Mouse (Mus musculus) forebrain, embryonic 14.5 days (tissue): ENCODE data around the gene Pdgfc. TPM values are rescaled to one million over a fixed set of nuclear protein-coding genes. Genes with fewer than 3 reads are reported as not detected.
"Not testable (repeated sequence)": the region's sequence is repeated elsewhere in the genome, so short reads cannot be mapped to it uniquely, and the experiment has no call there.

Source experiments
- ATAC-seq: fragments of 200-750 bp; cut with Nextera tagmentation; 2 replicates; pipeline ENCODE4 v1.8.0; 2017; ENCODE audit warnings: mild to moderate bottlenecking, moderate library complexity
- DNase-seq: peaks from one replicate; pipeline ENCODE4 v3.0.0-alpha.2; 2015; ENCODE audit warnings: low spot score
- H3K27ac ChIP-seq: fragments of 300-500 bp; sonication (generic); 2 replicates; pipeline ENCODE4 v1.5.1; 2014; ENCODE audit warnings: low read depth, mild to moderate bottlenecking, control low read depth, low read length, moderate library complexity
- H3K27me3 ChIP-seq: fragments of 300-500 bp; sonication (generic); replicated peaks from 2 replicates; pipeline ENCODE4 v1.6.1; 2014; ENCODE audit warnings: low read length, control low read depth, mixed read lengths; ENCODE audit not compliant: control insufficient read depth, insufficient read depth
- H3K36me3 ChIP-seq: fragments of 300-500 bp; sonication (generic); 2 replicates; pipeline ENCODE4 v1.6.1; 2014; ENCODE audit warnings: low read length, control low read depth; ENCODE audit not compliant: control insufficient read depth, insufficient read depth
- H3K4me1 ChIP-seq: fragments of 300-500 bp; sonication (generic); 2 replicates; pipeline ENCODE4 v1.6.1; 2014; ENCODE audit warnings: antibody characterized with exemption, low read length, control low read depth; ENCODE audit not compliant: control insufficient read depth, insufficient read depth
- H3K4me2 ChIP-seq: fragments of 300-500 bp; sonication (generic); 2 replicates; pipeline ENCODE4 v1.6.1; 2014; ENCODE audit warnings: mild to moderate bottlenecking, control low read depth, low read length
- H3K4me3 ChIP-seq: fragments of 300-500 bp; sonication (generic); 2 replicates; pipeline ENCODE4 v1.5.1; 2014; ENCODE audit warnings: low read depth, low read length, control low read depth
- H3K9ac ChIP-seq: fragments of 300-500 bp; sonication (generic); 2 replicates; pipeline ENCODE4 v1.6.1; 2014; ENCODE audit warnings: mild to moderate bottlenecking, low read length, control low read depth, moderate library complexity
- H3K9me3 ChIP-seq: fragments of 300-500 bp; sonication (generic); replicated peaks from 2 replicates; pipeline ENCODE4 v1.6.1; 2016; ENCODE audit warnings: low read length, control low read depth, mixed read lengths; ENCODE audit not compliant: control insufficient read depth
- WGBS: fragments of 180-500 bp; shearing (Covaris S2); extraction: QIAGEN DNeasy Blood & Tissue Kit; methylation state at CpG from one replicate; pipeline ENCODE4 v1.1.7; 2014; 5-methylcytosine and 5-hydroxymethylcytosine counted together
- polyA plus RNA-seq: library from polyadenylated mRNA; unstranded; fragments of >200 nt; fragmentation: Nextera tagmentation; extraction: Ambion mirVana; gene quantifications from 2 replicates; pipeline ENCODE4 v1.2.1, GENCODE M21; 2014

The Pdgfc gene
- polyA plus RNA-seq, 1 experiment from 2014 or later, result 7.4 TPM

GRCm38 (mm10) chr3:81120664-81121063, 84.4 kb downstream of the Pdgfc start:
- H3K9ac ChIP-seq, result no peak overlapping the region
- H3K27me3 ChIP-seq, result no peaks in the 10 kb centered on the region
- ATAC-seq, result no peak
- H3K9me3 ChIP-seq, result no peaks in the 10 kb centered on the region
- 96% methylated on average over 1 of the region's 1 CpGs for WGBS
- no peak for DNase-seq
- H3K27ac ChIP-seq, result no peak overlapping the region
- H3K36me3 ChIP-seq, result no peaks in the 10 kb centered on the region
- no peak overlapping the region for H3K4me2 ChIP-seq
- H3K4me3 ChIP-seq, result no peak overlapping the region
- no peaks in the 10 kb centered on the region for H3K4me1 ChIP-seq

GRCm38 (mm10) chr3:81121731-81122130, 85.5 kb downstream of the Pdgfc start:
- no peak overlapping the region for H3K4me3 ChIP-seq
- H3K27me3 ChIP-seq, result no peaks in the 10 kb centered on the region
- no peak overlapping the region for H3K27ac ChIP-seq
- H3K4me2 ChIP-seq, result no peak overlapping the region
- no peak for ATAC-seq
- 62% methylated on average over 1 of the region's 1 CpGs for WGBS
- no peak for DNase-seq
- no peaks in the 10 kb centered on the region for H3K4me1 ChIP-seq
- H3K9me3 ChIP-seq, result no peaks in the 10 kb centered on the region
- no peaks in the 10 kb centered on the region for H3K36me3 ChIP-seq
- no peak overlapping the region for H3K9ac ChIP-seq

DNA sequence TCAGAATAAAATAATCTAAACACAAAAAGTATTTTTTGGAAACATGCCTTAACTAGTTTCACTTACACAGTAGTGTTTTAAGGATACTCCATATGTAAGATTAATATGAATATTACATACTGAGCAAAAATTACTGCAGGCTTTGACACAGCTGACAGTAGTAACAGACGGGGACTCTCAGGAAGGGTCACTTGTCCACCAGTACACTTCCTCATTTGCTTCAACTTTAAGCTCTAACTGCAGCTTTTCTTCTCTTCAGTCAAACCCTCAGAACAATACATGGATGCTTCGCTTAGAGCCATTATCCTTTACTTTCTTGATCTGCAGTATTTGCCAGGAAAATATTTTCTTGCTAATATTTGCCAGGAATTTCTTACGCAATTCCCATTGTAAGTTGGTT, 87.2 kb downstream of the Pdgfc start:
- 92% methylated on average over 3 of the region's 3 CpGs for WGBS
- Histone ChIP-seq H3K4me1 (no peaks in the 10 kb centered on the region), H3K9me3 (no peaks in the 10 kb centered on the region), H3K36me3 (no peaks in the 10 kb centered on the region), H3K4me2 (no peak overlapping the region), H3K4me3 (no peak overlapping the region), H3K9ac (no peak overlapping the region), H3K27me3 (no peaks in the 10 kb centered on the region), H3K27ac (no peak overlapping the region)
- ATAC-seq (no peak), DNase-seq (no peak)

GRCm38 (mm10) chr3:81127013-81127412, 90.8 kb downstream of the Pdgfc start:
- Histone ChIP-seq H3K4me1 (no peaks in the 10 kb centered on the region), H3K27me3 (no peaks in the 10 kb centered on the region), H3K4me3 (no peak overlapping the region), H3K9me3 (no peaks in the 10 kb centered on the region), H3K36me3 (no peaks in the 10 kb centered on the region), H3K27ac (no peak overlapping the region), H3K4me2 (no peak overlapping the region), H3K9ac (no peak overlapping the region)
- ATAC-seq, result no peak
- 49% methylated on average over 2 of the region's 2 CpGs for WGBS
- DNase-seq, result no peak

DNA sequence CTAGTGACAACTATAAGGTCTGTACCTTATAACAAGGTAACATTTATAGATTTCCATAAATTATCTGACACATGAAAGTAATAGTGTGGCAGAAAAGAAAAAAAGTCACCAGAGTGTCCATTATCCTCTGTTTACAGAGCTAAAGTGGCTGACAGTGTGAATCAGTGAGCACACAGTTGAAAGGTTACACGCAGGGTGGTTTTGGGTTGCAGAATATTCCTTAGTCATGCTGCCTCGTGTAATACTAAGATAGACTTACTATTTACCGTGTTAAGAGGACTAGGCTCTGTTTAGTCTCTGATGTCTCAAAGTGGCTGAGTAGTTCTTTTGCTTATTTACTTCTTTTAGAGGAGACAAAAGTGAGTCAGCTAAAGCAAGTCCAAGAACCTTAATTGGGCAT, 100.8 kb downstream of the Pdgfc start:
- H3K27ac ChIP-seq, result no peak overlapping the region
- WGBS, result 90% methylated on average over 3 of the region's 3 CpGs
- no peaks in the 10 kb centered on the region for H3K27me3 ChIP-seq
- H3K9ac ChIP-seq, result no peak overlapping the region
- H3K36me3 ChIP-seq, result no peaks in the 10 kb centered on the region
- H3K4me3 ChIP-seq, result no peak overlapping the region
- DNase-seq, result no peak
- no peaks in the 10 kb centered on the region for H3K4me1 ChIP-seq
- ATAC-seq, result no peak
- no peak overlapping the region for H3K4me2 ChIP-seq
- no peaks in the 10 kb centered on the region for H3K9me3 ChIP-seq

- not testable (repeated sequence) for DNase-seq, H3K9ac ChIP-seq, H3K4me3 ChIP-seq, H3K27ac ChIP-seq, ATAC-seq, H3K9me3 ChIP-seq, H3K36me3 ChIP-seq, H3K27me3 ChIP-seq, H3K4me1 ChIP-seq, H3K4me2 ChIP-seq
- 69% methylated on average over 1 of the region's 1 CpGs for WGBS
Observed at GRCm38 (mm10) chr3:81138030-81138429, 101.8 kb downstream of the Pdgfc start.

- H3K9ac ChIP-seq, result no peak overlapping the region
- no peaks in the 10 kb centered on the region for H3K36me3 ChIP-seq
- H3K4me3 ChIP-seq, result no peak overlapping the region
- DNase-seq, result no peak
- no peak overlapping the region for H3K27ac ChIP-seq
- no peaks in the 10 kb centered on the region for H3K27me3 ChIP-seq
- no peak overlapping the region for H3K4me2 ChIP-seq
- no peaks in the 10 kb centered on the region for H3K4me1 ChIP-seq
- ATAC-seq, result no peak
- H3K9me3 ChIP-seq, result no peaks in the 10 kb centered on the region
Observed at GRCm38 (mm10) chr3:81143730-81144129, 107.5 kb downstream of the Pdgfc start.

DNA sequence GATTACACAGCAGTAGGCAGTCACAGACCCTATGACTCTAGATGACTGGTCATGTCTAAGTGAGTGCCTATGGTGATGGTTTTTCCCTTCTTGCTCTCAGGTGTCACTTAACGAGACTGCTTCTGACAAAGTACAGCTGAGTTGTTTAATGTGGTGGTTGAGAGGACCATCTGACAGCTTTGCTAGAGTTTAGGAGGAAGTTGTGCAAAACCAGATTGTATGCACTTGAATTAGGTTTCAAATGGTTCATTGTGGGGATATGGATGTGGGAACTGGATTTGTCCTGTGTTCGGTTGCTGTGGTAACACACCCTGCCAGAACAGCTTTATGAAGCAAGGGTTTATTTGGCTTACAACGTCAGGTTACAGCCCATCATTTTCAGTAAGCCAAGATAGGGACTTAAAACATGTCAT, 112.9 kb downstream of the Pdgfc start:
- H3K9me3 ChIP-seq, result no peaks in the 10 kb centered on the region
- 40% methylated on average over 3 of the region's 3 CpGs for WGBS
- no peak overlapping the region for H3K9ac ChIP-seq
- H3K27me3 ChIP-seq, result no peaks in the 10 kb centered on the region
- H3K27ac ChIP-seq, result no peak overlapping the region
- no peak overlapping the region for H3K4me3 ChIP-seq
- DNase-seq (peak; percentile 16), ATAC-seq (peak; percentile 48; the same call in 1 of the 2 replicates)
- H3K36me3 ChIP-seq, result no peaks in the 10 kb centered on the region
- H3K4me1 ChIP-seq, result no peaks in the 10 kb centered on the region
- H3K4me2 ChIP-seq, result no peak overlapping the region

GRCm38 (mm10) chr3:81150228-81150627, 114.0 kb downstream of the Pdgfc start:
- no peaks in the 10 kb centered on the region for H3K4me1 ChIP-seq
- H3K9me3 ChIP-seq, result no peaks in the 10 kb centered on the region
- H3K9ac ChIP-seq, result no peak overlapping the region
- no peak overlapping the region for H3K4me2 ChIP-seq
- ATAC-seq (0 out of 2 replicates have a peak, but pooled peaks have one; percentile 20), DNase-seq (no peak)
- no peak overlapping the region for H3K4me3 ChIP-seq
- H3K27ac ChIP-seq, result no peak overlapping the region
- no peaks in the 10 kb centered on the region for H3K27me3 ChIP-seq
- H3K36me3 ChIP-seq, result no peaks in the 10 kb centered on the region
